Mouse (Mus musculus) ES-E14 (cell line): ENCODE data around the gene Hist1h1e. TPM values are rescaled to one million over a fixed set of nuclear protein-coding genes. Genes with fewer than 3 reads are reported as not detected.

ENCODE experiments used
- DNase-seq: peaks from one replicate; pipeline ENCODE4 v3.0.0-alpha.2; 2013; ENCODE audit warnings: low read depth, low spot score
- H3K27ac ChIP-seq: 2 replicates; pipeline ENCODE4 v1.5.1; 2012; ENCODE audit warnings: low read depth, mild to moderate bottlenecking, low read length, moderate library complexity, mixed read lengths; ENCODE audit not compliant: poor library complexity, insufficient read depth, severe bottlenecking
- H3K36me3 ChIP-seq: 2 replicates; pipeline ENCODE4 v1.6.1; 2012; ENCODE audit warnings: mild to moderate bottlenecking, low read length, moderate library complexity, mixed read lengths; ENCODE audit not compliant: control insufficient read depth, poor library complexity, insufficient read depth, severe bottlenecking
- H3K4me1 ChIP-seq, 2 experiments: fragments of 150-350 bp in 1 of 2; sonication (generic) in 1 of 2; 2 replicates each; pipeline ENCODE4 v1.6.1; 2012; ENCODE audit warnings: low read length in 2 of 2, mild to moderate bottlenecking in 1 of 2, mixed read lengths in 1 of 2; ENCODE audit not compliant: control insufficient read depth in 2 of 2, insufficient read depth in 2 of 2, poor library complexity in 1 of 2
- H3K4me3 ChIP-seq, 2 experiments: fragments of 150-350 bp in 1 of 2; sonication (generic) in 1 of 2; 2 replicates each; pipeline ENCODE4 v1.5.1; 2012; ENCODE audit warnings: low read length in 2 of 2, low read depth in 1 of 2, mild to moderate bottlenecking in 1 of 2, mixed read lengths in 1 of 2; ENCODE audit not compliant: insufficient read depth in 1 of 2, poor library complexity in 1 of 2, severe bottlenecking in 1 of 2
- H3K9ac ChIP-seq: 2 replicates; pipeline ENCODE4 v1.6.1; 2012; ENCODE audit warnings: low read depth, mild to moderate bottlenecking, low read length, mixed read lengths; ENCODE audit not compliant: poor library complexity, insufficient read depth, severe bottlenecking
- H3K9me3 ChIP-seq: fragments of 150-350 bp; sonication (generic); 2 replicates; pipeline ENCODE4 v1.6.1; 2012; ENCODE audit warnings: low read depth, mild to moderate bottlenecking, low read length; ENCODE audit not compliant: control insufficient read depth, insufficient read depth
- CHD2 ChIP-seq: IDR thresholded peaks from 2 replicates; pipeline ENCODE4 v1.6.1; 2014; ENCODE audit warnings: mild to moderate bottlenecking, low read depth, low read length, inconsistent platforms
- HCFC1 ChIP-seq: IDR thresholded peaks from 2 replicates; pipeline ENCODE4 v1.6.1; 2012; ENCODE audit warnings: low read length, inconsistent platforms, borderline replicate concordance; ENCODE audit not compliant: insufficient read depth
- MAFK ChIP-seq: IDR thresholded peaks from 2 replicates; pipeline ENCODE4 v1.6.1; 2014; ENCODE audit warnings: mild to moderate bottlenecking, low read depth, low read length, inconsistent platforms; ENCODE audit not compliant: insufficient read depth
- ZC3H11A ChIP-seq: IDR thresholded peaks from 2 replicates; pipeline ENCODE4 v1.6.1; 2012; ENCODE audit warnings: low read depth, mild to moderate bottlenecking, inconsistent platforms, low read length, borderline replicate concordance
- ZNF384 ChIP-seq: IDR thresholded peaks from 2 replicates; pipeline ENCODE4 v1.6.1; 2012; ENCODE audit warnings: low read depth, low read length, inconsistent platforms
- in situ Hi-C, 2 experiments: fragments of 600-800 bp; cut with MboI; formaldehyde crosslinking; loops; one replicate each; pipeline ENCODE4 v1.15.1; 2025; ENCODE audit warnings: low sequenced_read_pairs in 2 of 2, inconsistent platforms in 1 of 2; ENCODE audit not compliant: unreplicated experiment in 2 of 2
- total RNA-seq: library from RNA; depleted of rRNA; stranded (reverse); fragments of 300-350 nt; gene quantifications from 2 replicates; pipeline ENCODE4 v1.2.3, GENCODE M21; 2012

Hist1h1e gene
- total RNA-seq, 1 experiment: 207 TPM

DNA sequence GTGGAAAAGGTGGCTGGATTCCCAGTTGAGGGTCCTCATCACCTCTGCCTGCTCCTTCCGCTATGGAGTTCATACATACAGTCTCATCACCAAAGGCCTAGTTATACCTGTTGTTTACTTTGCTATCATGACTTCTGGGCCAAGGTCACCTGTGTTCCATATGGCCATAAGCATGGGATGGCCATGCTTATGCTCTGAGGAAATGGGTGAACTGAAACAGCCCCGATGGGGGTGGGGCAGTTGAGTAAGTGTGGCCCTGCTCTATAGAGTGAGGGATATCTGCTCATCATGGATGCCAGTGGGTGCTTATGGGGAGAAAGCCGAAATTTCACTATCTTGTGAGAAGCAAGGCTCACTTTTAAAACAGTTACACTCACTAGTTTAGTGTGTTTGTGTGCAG, 17.3 kb downstream of the Hist1h1e start:
- DNase-seq: no peak
- no peak overlapping the region for H3K27ac ChIP-seq
- TF ChIP-seq HCFC1 (no peak), CHD2 (no peak), ZC3H11A (no peak), MAFK (no peak), ZNF384 (no peak)
- in situ Hi-C loops: loop anchor here in 1 of 2 experiments (10.0 kb wide), 1 partner anchor 190 kb away; no protein-coding TSS in a partner anchor
- no peak overlapping the region for H3K9ac ChIP-seq
- no peaks in the 10 kb centered on the region for H3K36me3 ChIP-seq
- H3K9me3 ChIP-seq: no peaks in the 10 kb centered on the region
- H3K4me1 ChIP-seq: no peaks in the 10 kb centered on the region
- H3K4me3 ChIP-seq: no peak overlapping the region

DNA sequence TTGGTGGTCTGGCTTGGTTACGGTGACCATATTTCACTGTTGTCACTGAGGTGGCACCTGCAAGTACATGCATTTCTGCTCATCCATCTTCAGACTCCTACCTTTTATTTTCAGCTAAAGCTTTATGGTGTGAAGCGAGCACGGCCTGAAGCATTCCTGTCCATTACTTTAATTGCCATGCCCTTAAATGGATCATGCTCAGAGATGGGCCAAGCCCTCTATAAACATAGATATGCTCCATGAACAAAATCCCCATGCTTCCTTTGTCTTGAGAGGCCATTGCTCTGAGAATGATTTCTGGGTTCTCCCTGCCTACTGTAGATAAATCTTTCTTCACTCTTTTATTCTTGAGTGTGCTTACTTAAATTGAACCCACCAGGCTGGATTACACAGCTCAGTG, 17.9 kb downstream of the Hist1h1e start:
- no peak overlapping the region for H3K27ac ChIP-seq
- no peaks in the 10 kb centered on the region for H3K4me1 ChIP-seq
- H3K9me3 ChIP-seq: no peaks in the 10 kb centered on the region
- TF ChIP-seq MAFK (no peak), CHD2 (no peak), HCFC1 (no peak), ZNF384 (no peak), ZC3H11A (no peak)
- no peaks in the 10 kb centered on the region for H3K36me3 ChIP-seq
- in situ Hi-C loops: loop anchor here in 1 of 2 experiments (10.0 kb wide), 1 partner anchor 190 kb away; no protein-coding TSS in a partner anchor
- no peak overlapping the region for H3K4me3 ChIP-seq
- DNase-seq: no peak
- no peak overlapping the region for H3K9ac ChIP-seq

DNA sequence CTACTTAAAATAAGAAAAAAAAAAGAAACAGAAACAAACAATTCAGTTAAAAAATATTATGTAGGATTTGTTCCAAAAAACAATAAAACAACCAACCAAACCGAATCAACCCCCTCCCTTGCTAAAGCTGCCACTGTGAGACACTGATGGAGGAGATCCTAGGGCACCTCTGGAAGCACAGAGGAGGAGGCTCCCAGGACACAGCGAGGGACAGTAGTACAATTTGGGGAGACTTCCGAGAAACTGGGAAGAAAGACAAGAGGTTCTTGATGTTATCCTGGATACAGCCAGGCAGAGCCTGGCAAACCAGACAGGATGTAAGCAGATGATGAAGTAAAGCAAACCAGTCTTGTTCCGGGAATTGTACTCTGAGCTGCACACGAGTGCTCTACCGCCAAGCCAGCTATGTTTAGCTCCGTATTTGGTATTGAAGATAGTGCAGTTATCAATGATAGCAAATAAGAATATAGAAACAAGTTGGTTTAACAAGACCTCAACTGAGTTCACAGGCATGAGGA, 19.1 kb downstream of the Hist1h1e start:
- Histone ChIP-seq H3K9ac (no peak overlapping the region), H3K9me3 (no peaks in the 10 kb centered on the region), H3K4me3 (no peak overlapping the region), H3K36me3 (no peaks in the 10 kb centered on the region), H3K27ac (no peak overlapping the region), H3K4me1 (no peaks in the 10 kb centered on the region)
- in situ Hi-C loops: loop anchor here in 1 of 2 experiments (10.0 kb wide), 1 partner anchor 188 kb away; no protein-coding TSS in a partner anchor
- no peak for DNase-seq
- TF ChIP-seq ZC3H11A: no peak
- TF ChIP-seq MAFK: no peak
- TF ChIP-seq ZNF384: no peak
- TF ChIP-seq HCFC1: no peak
- no peak for TF ChIP-seq CHD2

DNA sequence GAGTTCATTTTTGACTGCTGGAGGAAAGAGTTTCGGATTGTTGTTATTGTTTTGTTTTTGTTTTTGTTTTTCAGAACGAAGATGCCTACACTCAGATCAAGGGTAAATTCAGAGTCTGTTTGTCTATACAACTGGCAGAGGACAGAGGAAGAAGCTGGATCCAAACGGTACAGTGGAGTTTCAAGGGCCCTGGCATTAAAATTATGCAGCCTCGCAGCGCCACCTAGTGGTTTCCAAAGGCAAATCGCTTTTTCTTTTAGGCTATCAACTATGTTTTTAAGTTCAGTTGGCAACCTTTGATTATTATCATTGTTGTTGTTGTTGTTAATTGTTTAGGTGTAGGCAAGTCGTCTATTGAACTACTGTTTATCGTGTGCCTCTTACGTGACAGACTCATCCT, 24.4 kb downstream of the Hist1h1e start:
- in situ Hi-C loops: no loop called here
- H3K36me3 ChIP-seq: no peaks in the 10 kb centered on the region
- no peak for DNase-seq
- TF ChIP-seq HCFC1 (no peak), ZC3H11A (peak; percentile 27; the same call in 1 of the 2 replicates)
- H3K9me3 ChIP-seq: no peaks in the 10 kb centered on the region
- no peak overlapping the region for H3K4me3 ChIP-seq
- H3K27ac ChIP-seq: no peak overlapping the region
- peaks cover 7 to 10% of the 10 kb centered on the region in 2 experiments for H3K4me1 ChIP-seq
- H3K9ac ChIP-seq: no peak overlapping the region

DNA sequence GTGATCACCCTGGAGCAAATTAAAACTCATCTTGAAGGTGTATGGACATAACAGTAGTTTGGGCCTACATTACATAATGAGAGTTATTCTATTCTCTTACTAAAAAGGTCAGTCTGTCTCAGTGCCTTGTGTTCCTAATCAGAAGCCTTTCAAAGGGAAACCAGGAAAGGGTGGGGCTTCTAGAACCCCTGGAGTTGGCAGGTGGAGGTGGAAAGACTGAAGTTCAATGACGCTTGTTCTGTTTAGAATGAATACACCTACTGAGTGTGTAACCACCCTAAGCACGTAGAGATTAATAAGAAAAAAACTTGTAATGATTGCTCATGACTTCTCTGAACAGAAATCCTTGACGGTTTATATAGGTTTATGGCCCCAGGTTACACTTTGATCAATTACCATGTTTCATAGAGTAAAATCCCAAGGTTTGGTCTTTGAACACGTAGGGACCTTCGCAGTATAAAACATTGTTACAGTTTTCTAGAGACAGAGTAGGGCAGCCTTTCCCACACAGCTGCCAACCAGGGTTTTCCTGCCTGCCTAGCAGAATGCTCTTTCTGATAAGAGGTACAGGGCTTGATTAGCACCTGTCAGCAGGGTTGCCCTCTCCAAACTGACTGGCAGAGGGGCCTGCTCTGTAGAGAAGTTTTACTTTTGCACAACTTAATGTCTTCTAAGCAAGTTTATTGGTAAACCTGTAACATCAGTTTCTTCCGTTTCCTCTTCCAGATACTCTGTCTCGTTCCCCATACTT, 26.6 kb downstream of the Hist1h1e start:
- in situ Hi-C loops: no loop called here
- H3K4me3 ChIP-seq: no peak overlapping the region
- TF ChIP-seq CHD2 (no peak), ZC3H11A (no peak), HCFC1 (no peak), ZNF384 (no peak), MAFK (no peak)
- DNase-seq: no peak
- H3K9me3 ChIP-seq: no peaks in the 10 kb centered on the region
- no peaks in the 10 kb centered on the region for H3K36me3 ChIP-seq
- no peak overlapping the region for H3K9ac ChIP-seq
- peak overlapping the region; percentile 13; the same call in 1 of the 2 replicates for H3K27ac ChIP-seq
- peaks cover 7 to 10% of the 10 kb centered on the region in 2 experiments for H3K4me1 ChIP-seq
